Comparison of ENCODE assay signal across 8 mouse cellular contexts in genomic region chr6:100670370-100670841, GRCm38 (mm10). TPM values are rescaled to one million over a fixed set of nuclear protein-coding genes. Genes with fewer than 3 reads are reported as not detected.
DNase-seq lines count a peak whose midpoint lies in the region; ATAC-seq and TF ChIP-seq lines count a peak whose summit lies in the region.

No protein-coding gene starts in this region.

- H3K9ac ChIP-seq in forebrain, embryonic 11.5 days (ENCODE audit: low read length), result peak overlapping the region; percentile 75
- H3K9ac ChIP-seq in heart, postnatal 0 days (replicated peaks; ENCODE audit: low read depth, low read length), result peak overlapping the region; percentile 57
- H3K9ac ChIP-seq in neural tube, embryonic 13.5 days, result peak overlapping the region; percentile 72

- no peaks in the 10 kb centered on the region for H3K9me3 ChIP-seq in forebrain, embryonic 11.5 days (ENCODE audit: control insufficient read depth, low read length)
- no peaks in the 10 kb centered on the region for H3K9me3 ChIP-seq in heart, postnatal 0 days (replicated peaks; ENCODE audit: control insufficient read depth, low read length)
- H3K9me3 ChIP-seq in neural tube, embryonic 13.5 days, result no peaks in the 10 kb centered on the region

- WGBS in forebrain, embryonic 11.5 days, result under 1% methylated on average over 32 of the region's 32 CpGs
- under 1% methylated on average over 32 of the region's 32 CpGs for WGBS in heart, postnatal 0 days
- under 1% methylated on average over 32 of the region's 32 CpGs for WGBS in neural tube, embryonic 13.5 days

- no peaks in the 10 kb centered on the region; the same call in 1 of the 2 replicates for H3K27me3 ChIP-seq in forebrain, embryonic 11.5 days (ENCODE audit: control insufficient read depth, insufficient read depth, low read length)
- no peaks in the 10 kb centered on the region for H3K27me3 ChIP-seq in heart, postnatal 0 days (ENCODE audit: control insufficient read depth, insufficient read depth, low read length)
- peaks cover 12% of the 10 kb centered on the region for H3K27me3 ChIP-seq in neural tube, embryonic 13.5 days

- ATAC-seq in forebrain, embryonic 11.5 days (replicated peaks; ENCODE audit: low FRiP score), result peak; percentile 67
- ATAC-seq in heart, postnatal 0 days (ENCODE audit: insufficient read depth, low read depth), result peak; percentile 68
- ATAC-seq in neural tube, embryonic 13.5 days (ENCODE audit: low read depth), result peak; percentile 66

- TF ChIP-seq CTCF in heart, postnatal 0 days (IDR thresholded peaks at IDR 0.05; ENCODE audit: low read depth), result no peak

- TF ChIP-seq EP300 in heart, postnatal 0 days (IDR thresholded peaks at IDR 0.05; ENCODE audit: low read depth), result no peak

- H3K4me1 ChIP-seq in forebrain, embryonic 11.5 days (replicated peaks; ENCODE audit: control insufficient read depth, insufficient read depth, low read length), result no peaks in the 10 kb centered on the region
- peaks cover 8% of the 10 kb centered on the region for H3K4me1 ChIP-seq in heart, postnatal 0 days (ENCODE audit: control insufficient read depth, insufficient read depth)
- peaks cover 15% of the 10 kb centered on the region for H3K4me1 ChIP-seq in neural tube, embryonic 13.5 days (replicated peaks)

- H3K4me2 ChIP-seq in forebrain, embryonic 11.5 days (ENCODE audit: low read depth, low read length, severe bottlenecking), result peak overlapping the region; percentile 89
- H3K4me2 ChIP-seq in heart, postnatal 0 days (ENCODE audit: low read depth, low read length), result peak overlapping the region; percentile 86
- H3K4me2 ChIP-seq in neural tube, embryonic 13.5 days, result peak overlapping the region; percentile 95

- H3K36me3 ChIP-seq in forebrain, embryonic 11.5 days (ENCODE audit: control insufficient read depth, insufficient read depth, low read length), result no peaks in the 10 kb centered on the region
- no peaks in the 10 kb centered on the region for H3K36me3 ChIP-seq in heart, postnatal 0 days (replicated peaks; ENCODE audit: control insufficient read depth, insufficient read depth, low read length)
- H3K36me3 ChIP-seq in neural tube, embryonic 13.5 days, result no peaks in the 10 kb centered on the region

- peak overlapping the region; percentile 92 for H3K4me3 ChIP-seq in forebrain, embryonic 11.5 days (ENCODE audit: low read depth, low read length)
- H3K4me3 ChIP-seq in heart, postnatal 0 days (ENCODE audit: low read depth, low read length), result peak overlapping the region; percentile 74
- H3K4me3 ChIP-seq in neural tube, embryonic 13.5 days, result peak overlapping the region; percentile 86

- no peak overlapping the region for H3K27ac ChIP-seq in forebrain, embryonic 11.5 days (ENCODE audit: low read depth, low read length)
- H3K27ac ChIP-seq in heart, postnatal 0 days (ENCODE audit: low read depth), result peak overlapping the region; percentile 39; the same call in 1 of the 2 replicates
- H3K27ac ChIP-seq in neural tube, embryonic 13.5 days (replicated peaks), result no peak overlapping the region

- DNase-seq in ES-CJ7 (ENCODE audit: low read depth, low spot score), result peak; percentile 44
- DNase-seq in c-Kit-positive CD71-negative TER-119-negative erythroid progenitor cells, embryonic 14.5 days (ENCODE audit: low read depth), result peak; percentile 54
- peak; percentile 71 for DNase-seq in forebrain, embryonic 11.5 days (ENCODE audit: low spot score)
- peak; percentile 28 for DNase-seq in heart, postnatal 0 days (ENCODE audit: low spot score)
- peak; percentile 61 to 82 for DNase-seq in kidney, postnatal 25 days
- DNase-seq in lung, adult 18-20 months, result peak; percentile 68 to 72
- DNase-seq in testis, postnatal 14 days (ENCODE audit: low spot score), result peak; percentile 55

RNA-seq across cellular contexts. Expression of gene Shq1, which starts 0.6 kb away (rescaled TPM):
- 17.6 and 19.2 TPM in 2 replicates for polyA plus RNA-seq in forebrain, embryonic 11.5 days (2014; fragmentation: Nextera tagmentation; extraction: Ambion mirVana)
- total RNA-seq in heart, postnatal 0 days (2014; rRNA removed; ENCODE audit: low replicate concordance), result 1.4 and 3.5 TPM in 2 replicates
- 5.1 and 6.2 TPM in 2 replicates for polyA plus RNA-seq in heart, postnatal 0 days (2015; fragmentation: Nextera tagmentation; extraction: Ambion mirVana)
- 9.4 and 9.8 TPM in 2 replicates for polyA plus RNA-seq in neural tube, embryonic 13.5 days (2015; fragmentation: Nextera tagmentation; extraction: Ambion mirVana)

RNA-seq across cellular contexts. Expression of gene Gxylt2, which starts 34.1 kb away (rescaled TPM):
- polyA plus RNA-seq in forebrain, embryonic 11.5 days (2014; fragmentation: Nextera tagmentation; extraction: Ambion mirVana), result 2.8 and 3.2 TPM in 2 replicates
- total RNA-seq in heart, postnatal 0 days (2014; rRNA removed; ENCODE audit: low replicate concordance), result 4.8 and 7.7 TPM in 2 replicates
- polyA plus RNA-seq in heart, postnatal 0 days (2015; fragmentation: Nextera tagmentation; extraction: Ambion mirVana), result 2.4 and 3.1 TPM in 2 replicates
- polyA plus RNA-seq in neural tube, embryonic 13.5 days (2015; fragmentation: Nextera tagmentation; extraction: Ambion mirVana), result 2.1 and 3.0 TPM in 2 replicates
